Mouse (Mus musculus): Measurements from ENCODE around the gene Trip12.

The Trip12 gene

GRCm38 (mm10) chr1:84840018-84840664 lies at the start of gene Trip12:
TSS of gene Trip12 (minus strand) at chr1:84840516.
- peak in 1 of 2 experiments; percentile 38 for DNase-seq (ENCODE audit: low spot score in 2 of 2)

DNA sequence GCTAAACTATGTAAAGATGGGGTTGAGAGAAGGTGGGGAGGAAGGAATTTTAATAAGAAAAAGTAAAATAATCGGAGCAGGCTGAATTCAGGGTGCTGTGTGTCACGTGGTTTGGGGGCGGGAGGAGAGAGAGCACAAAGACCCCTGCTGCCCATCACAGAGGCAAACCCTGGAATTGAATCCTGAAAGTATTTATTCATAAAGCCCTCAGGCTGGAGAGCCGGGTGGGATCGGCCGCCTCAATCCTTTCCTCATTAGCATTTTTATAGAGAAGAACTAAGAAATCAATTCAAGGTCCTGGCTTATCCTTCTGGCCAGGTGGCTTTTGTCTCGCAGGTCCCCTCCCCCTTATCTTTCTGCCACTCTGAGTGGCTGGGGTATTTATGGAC lies 49.7 kb upstream of the Trip12 start:
- DNase-seq (ENCODE audit: low spot score in 2 of 2), result no peak

DNA sequence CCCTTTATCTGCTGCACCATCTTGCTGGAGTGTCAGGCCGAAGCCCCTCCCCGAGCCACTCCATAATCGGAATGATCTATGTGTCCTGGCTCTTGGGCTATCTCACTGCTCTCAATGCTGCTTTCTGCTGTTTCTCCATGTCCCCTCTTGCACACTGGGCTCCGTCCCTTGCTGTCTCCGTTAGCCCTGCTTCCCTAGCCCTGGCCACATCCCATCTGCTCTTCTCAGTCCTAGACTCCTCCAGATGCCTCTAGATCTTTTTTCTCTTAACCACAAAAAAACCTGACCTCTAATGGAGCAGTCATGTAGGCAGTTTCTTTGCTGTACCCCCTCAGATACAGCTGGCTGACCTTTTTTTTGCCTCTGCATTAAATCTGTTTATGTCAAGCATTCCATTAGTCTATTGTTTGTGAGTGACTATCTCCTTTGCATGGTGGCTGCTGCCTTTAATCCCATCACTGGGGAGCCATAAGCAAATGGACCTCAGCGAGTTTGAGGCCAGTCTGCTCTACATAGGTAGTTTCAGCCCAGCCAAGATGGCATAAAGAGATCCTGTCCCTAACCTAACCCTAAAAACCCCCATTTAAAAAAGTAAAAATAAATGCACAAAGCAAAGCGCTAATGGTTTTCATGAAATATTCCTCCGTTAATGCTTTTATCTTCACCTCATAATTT lies 49.2 kb upstream of the Trip12 start:
- DNase-seq (ENCODE audit: low spot score in 2 of 2), result no peak

DNA sequence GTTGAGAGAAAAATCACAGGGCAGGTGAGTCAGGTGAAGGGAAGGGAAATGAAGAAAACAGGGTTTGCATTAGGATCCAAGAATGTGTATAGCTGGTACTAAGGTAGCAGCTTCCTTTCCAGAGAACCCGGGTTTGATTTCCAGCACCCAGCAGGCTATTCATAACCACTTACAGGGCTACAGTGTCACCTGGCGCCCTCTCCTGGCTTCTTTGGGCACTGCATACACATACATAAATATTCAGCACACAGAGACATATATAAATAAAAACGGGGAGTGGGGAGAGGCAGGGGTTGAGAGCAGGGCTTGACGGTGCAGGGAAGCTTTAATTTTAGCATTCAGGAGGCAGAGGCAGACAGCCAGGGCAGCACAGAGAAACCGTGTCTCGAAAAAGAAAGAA lies 45.6 kb upstream of the Trip12 start:
- no peak for DNase-seq (ENCODE audit: low spot score in 2 of 2)

- DNase-seq (ENCODE audit: low spot score in 2 of 2), result no peak
Observed at GRCm38 (mm10) chr1:84885174-84885573, 44.9 kb upstream of the Trip12 start.

- DNase-seq (ENCODE audit: low spot score in 2 of 2), result no peak
Observed at GRCm38 (mm10) chr1:84883889-84884288, 43.6 kb upstream of the Trip12 start.

GRCm38 (mm10) chr1:84882937-84883336 lies 42.6 kb upstream of the Trip12 start:
- no peak for DNase-seq (ENCODE audit: low spot score in 2 of 2)

DNA sequence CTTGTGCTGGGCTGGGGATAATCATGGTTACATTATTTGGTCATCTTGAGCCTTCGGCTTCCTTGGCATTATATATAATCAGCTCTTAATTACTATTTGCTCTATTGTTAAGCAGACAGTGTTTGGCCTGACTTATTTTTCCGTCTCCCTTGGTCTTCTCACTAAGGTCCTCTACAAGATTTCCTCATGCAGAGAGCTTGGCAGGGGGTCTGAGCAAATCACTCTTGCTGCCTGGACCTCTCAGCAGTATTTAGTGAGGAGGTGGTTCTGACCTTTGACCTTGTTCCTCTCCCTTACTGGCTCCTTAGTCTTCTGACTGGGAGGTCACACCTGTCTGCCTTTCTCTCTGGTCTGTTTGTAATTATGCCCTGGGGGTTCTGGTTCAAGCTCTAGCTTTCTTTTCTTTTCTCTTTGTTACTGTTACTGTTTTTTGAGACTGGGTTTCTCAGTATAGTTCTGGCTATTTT lies 41.8 kb upstream of the Trip12 start:
- DNase-seq (ENCODE audit: low spot score in 2 of 2), result no peak

DNA sequence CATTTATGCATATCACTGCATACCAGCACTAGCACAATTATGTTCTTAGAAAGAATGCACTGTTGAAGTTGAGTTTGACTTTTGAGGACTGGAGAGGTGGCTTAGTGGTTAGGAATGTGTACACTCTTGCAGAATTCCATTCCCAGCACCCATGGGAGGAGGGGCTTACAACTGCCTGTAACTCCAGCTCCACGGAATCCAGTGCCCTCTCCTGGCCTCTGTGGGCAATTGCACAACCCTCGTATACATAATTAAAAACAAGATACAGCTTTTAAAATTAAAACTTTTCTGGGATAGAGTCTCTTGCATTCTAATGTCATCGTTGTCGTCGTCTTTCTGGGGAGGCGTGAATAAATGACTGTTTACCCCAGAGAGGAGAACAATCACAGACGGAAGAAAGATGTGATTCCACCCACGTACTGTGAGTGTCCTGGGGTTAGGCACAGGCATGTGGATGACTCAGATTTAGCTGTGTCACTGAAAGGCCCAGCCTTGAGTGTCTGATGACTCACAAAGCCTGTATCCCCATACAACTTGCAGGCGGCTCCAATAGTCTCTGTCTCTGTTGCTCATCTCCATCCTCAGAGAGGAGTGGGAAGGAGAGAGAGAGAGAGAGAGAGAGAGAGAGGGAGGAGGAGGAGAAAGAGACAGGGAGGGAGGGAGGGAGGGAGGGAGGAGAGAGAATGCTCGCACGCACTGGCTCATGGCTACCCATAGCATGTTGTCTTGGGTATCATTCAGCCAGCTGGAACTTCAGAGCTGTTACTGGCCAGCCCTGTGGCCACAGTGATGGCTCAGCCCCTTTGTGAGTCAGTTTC lies 41.1 kb upstream of the Trip12 start:
- peak in 1 of 2 experiments; percentile 10 for DNase-seq (ENCODE audit: low spot score in 2 of 2)

GRCm38 (mm10) chr1:84879571-84880120 lies 39.3 kb upstream of the Trip12 start:
- no peak for DNase-seq (ENCODE audit: low spot score in 2 of 2)

DNA sequence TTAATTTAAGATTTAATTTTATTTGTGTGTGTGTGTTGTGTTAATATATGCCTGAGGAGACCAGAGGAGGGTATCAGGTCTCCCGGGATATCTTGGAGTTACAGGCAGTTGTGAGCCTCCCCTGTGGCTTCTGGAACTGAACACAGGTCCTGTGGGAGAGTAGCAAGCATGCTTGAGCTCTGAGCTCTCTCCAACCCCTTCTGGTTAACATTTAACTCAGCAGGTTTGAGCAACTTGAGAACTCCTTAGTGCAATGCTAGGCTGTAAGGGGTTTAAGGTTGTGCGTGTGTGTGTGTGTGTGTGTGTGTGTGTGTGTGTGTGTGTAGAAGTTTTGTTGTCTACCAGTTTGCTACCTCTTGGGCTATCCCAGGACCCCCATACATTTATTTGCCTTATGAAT lies 37.3 kb upstream of the Trip12 start:
- no peak for DNase-seq (ENCODE audit: low spot score in 2 of 2)

- no peak for DNase-seq (ENCODE audit: low spot score in 2 of 2)
Observed at GRCm38 (mm10) chr1:84872939-84873338, 32.6 kb upstream of the Trip12 start.

DNA sequence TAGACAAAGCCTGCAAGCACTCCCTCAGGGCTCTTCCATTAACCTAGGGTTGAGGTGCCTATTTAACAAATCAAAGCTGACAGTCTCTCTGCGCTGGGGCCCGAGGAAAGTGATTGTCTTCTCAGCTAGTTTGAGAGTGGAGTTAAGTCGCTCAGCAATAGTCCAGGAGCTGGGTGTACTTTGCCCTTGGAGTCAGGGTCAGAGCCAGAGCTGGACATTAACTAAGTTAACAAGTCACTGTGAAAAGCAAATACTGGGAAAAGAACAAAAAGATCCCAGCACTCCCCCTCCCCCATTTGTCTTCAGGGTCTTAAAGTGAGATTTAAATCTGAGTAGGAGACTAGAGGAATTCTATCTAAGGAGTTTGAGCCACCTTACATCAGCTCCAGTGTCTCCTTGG lies 31.8 kb upstream of the Trip12 start:
- no peak for DNase-seq (ENCODE audit: low spot score in 2 of 2)

GRCm38 (mm10) chr1:84871131-84871530 lies 30.8 kb upstream of the Trip12 start:
- no peak for DNase-seq (ENCODE audit: low spot score in 2 of 2)

GRCm38 (mm10) chr1:84869498-84869897 lies 29.2 kb upstream of the Trip12 start:
- no peak for DNase-seq (ENCODE audit: low spot score in 2 of 2)

DNA sequence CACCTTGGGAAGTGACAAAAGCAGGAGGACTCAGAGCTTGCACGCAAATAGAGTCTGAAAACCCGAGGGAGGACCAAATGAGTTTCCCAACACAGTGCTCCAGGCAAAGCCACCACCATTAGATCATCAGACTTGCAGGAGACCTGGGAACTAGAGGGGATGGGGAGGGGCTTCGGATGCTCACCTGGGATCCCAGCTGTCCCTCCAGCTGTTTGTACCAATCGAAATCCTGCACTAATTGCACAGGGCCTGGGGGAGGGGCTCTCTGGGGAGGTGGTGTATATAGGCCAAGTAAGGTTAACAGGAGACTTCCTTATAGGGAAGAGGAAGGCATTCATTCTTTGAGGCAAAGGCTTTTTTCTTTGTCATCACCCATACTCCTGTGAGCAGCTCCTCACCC lies 28.5 kb upstream of the Trip12 start:
- no peak for DNase-seq (ENCODE audit: low spot score in 2 of 2)

DNA sequence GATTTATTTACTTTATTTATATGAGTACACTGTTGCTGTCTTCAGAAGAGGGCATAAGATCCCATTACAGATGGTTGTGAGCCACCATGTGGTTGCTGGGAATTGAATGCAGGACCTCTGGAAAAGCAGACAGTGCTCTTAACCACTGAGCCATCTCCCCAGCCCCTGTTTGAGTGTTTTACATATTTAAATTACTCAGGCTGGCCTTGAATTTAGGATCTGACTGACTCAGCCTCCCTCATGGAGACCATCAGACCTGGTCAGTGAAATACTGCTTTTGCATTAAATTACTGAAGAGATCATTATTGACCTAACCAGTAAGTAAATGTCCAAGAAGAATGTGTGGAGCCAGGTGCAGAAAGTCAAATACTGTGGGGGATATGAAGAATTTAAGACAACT lies 28.0 kb upstream of the Trip12 start:
- no peak for DNase-seq (ENCODE audit: low spot score in 2 of 2)

- no peak for DNase-seq (ENCODE audit: low spot score in 2 of 2)
Observed at GRCm38 (mm10) chr1:84866706-84867230, 26.5 kb upstream of the Trip12 start.

DNA sequence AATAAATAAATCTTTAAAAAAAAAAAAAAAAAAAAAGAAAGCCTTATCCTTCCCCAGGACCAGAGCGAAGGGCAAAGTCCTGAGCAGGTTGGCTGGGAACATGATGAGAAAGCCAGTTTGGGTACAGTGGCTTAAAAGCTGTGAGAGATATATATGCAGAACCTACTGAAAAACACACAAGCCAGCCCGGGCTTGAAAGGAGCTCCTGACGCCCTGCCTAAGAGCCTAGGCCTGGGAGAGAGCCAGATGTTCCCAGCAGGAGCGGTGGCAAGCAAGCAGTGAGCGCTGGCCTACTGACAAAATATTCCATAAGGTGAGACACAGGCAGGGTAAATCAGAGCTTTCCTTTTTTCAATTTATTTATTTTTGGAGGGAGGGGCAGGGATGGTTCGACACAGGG lies 25.9 kb upstream of the Trip12 start:
- DNase-seq (ENCODE audit: low spot score in 2 of 2), result no peak

GRCm38 (mm10) chr1:84864645-84865044 lies 24.3 kb upstream of the Trip12 start:
- no peak for DNase-seq (ENCODE audit: low spot score in 2 of 2)

- DNase-seq (ENCODE audit: low spot score in 2 of 2), result no peak
Observed at GRCm38 (mm10) chr1:84861255-84861630, 20.9 kb upstream of the Trip12 start.
